Mouse (Mus musculus): ENCODE measurements around the gene Ppfibp2. TPM values are rescaled to one million over a fixed set of nuclear protein-coding genes. Genes with fewer than 3 reads are reported as not detected.

Gene Ppfibp2
- polyA plus RNA-seq (2015; fragmentation: Nextera tagmentation; extraction: Ambion mirVana): 7.7 and 8.3 TPM in 2 replicates

GRCm38 (mm10) chr7:107594857-107595402 lies at the start of gene Ppfibp2:
TSS of gene Ppfibp2 (plus strand) at chr7:107595207.
- no peak for TF ChIP-seq CTCF (IDR thresholded peaks at IDR 0.05; ENCODE audit: low read depth)
- H3K9ac ChIP-seq (replicated peaks): peak within 1 kb of the TSS; percentile 57
- peak; percentile 95 for ATAC-seq
- peak within 1 kb of the TSS; percentile 53 for H3K4me3 ChIP-seq (ENCODE audit: low read depth, low read length)
- peak within 1 kb of the TSS; percentile 69 for H3K4me2 ChIP-seq (ENCODE audit: low read depth, low read length)
- under 1% methylated on average over 22 of the region's 24 CpGs for WGBS (ENCODE audit: insufficient replicate concordance)
- peak; percentile 96 for DNase-seq
- H3K27ac ChIP-seq (ENCODE audit: low read depth): peak within 1 kb of the TSS; percentile 73
- no peaks in the 10 kb centered on the region for H3K9me3 ChIP-seq (ENCODE audit: low read length)
- H3K27me3 ChIP-seq (ENCODE audit: insufficient read depth, low read length): no peaks in the 10 kb centered on the region
- no peaks in the 10 kb centered on the region for H3K36me3 ChIP-seq (replicated peaks; ENCODE audit: insufficient read depth, low read length)
- H3K4me1 ChIP-seq (ENCODE audit: insufficient read depth): peaks cover 13% of the 10 kb centered on the region

GRCm38 (mm10) chr7:107547872-107548271 lies 47.1 kb upstream of the Ppfibp2 start:
- DNase-seq (no peak), ATAC-seq (no peak)
- TF ChIP-seq EP300 (IDR thresholded peaks at IDR 0.05; ENCODE audit: low read depth): no peak
- no peak for TF ChIP-seq CTCF (IDR thresholded peaks at IDR 0.05; ENCODE audit: low read depth)
- WGBS (ENCODE audit: insufficient replicate concordance): 74% methylated on average over 3 of the region's 3 CpGs
- no peaks in the 10 kb centered on the region for H3K4me1 ChIP-seq (ENCODE audit: insufficient read depth)
- no peaks in the 10 kb centered on the region for H3K9me3 ChIP-seq (ENCODE audit: low read length)
- no peaks in the 10 kb centered on the region for H3K27me3 ChIP-seq (ENCODE audit: insufficient read depth, low read length)
- H3K4me2 ChIP-seq (ENCODE audit: low read depth, low read length): no peak overlapping the region
- no peak overlapping the region for H3K9ac ChIP-seq (replicated peaks)
- H3K36me3 ChIP-seq (replicated peaks; ENCODE audit: insufficient read depth, low read length): no peaks in the 10 kb centered on the region
- H3K27ac ChIP-seq (ENCODE audit: low read depth): no peak overlapping the region
- H3K4me3 ChIP-seq (ENCODE audit: low read depth, low read length): no peak overlapping the region

GRCm38 (mm10) chr7:107553461-107553860 lies 41.5 kb upstream of the Ppfibp2 start:
- ATAC-seq: no peak
- Histone ChIP-seq H3K4me2 (ENCODE audit: low read depth, low read length) (no peak overlapping the region), H3K36me3 (replicated peaks; ENCODE audit: insufficient read depth, low read length) (no peaks in the 10 kb centered on the region), H3K27ac (ENCODE audit: low read depth) (no peak overlapping the region), H3K27me3 (ENCODE audit: insufficient read depth, low read length) (no peaks in the 10 kb centered on the region), H3K9ac (replicated peaks) (no peak overlapping the region), H3K9me3 (ENCODE audit: low read length) (no peaks in the 10 kb centered on the region), H3K4me1 (ENCODE audit: insufficient read depth) (no peaks in the 10 kb centered on the region), H3K4me3 (ENCODE audit: low read depth, low read length) (no peak overlapping the region)
- TF ChIP-seq CTCF (IDR thresholded peaks at IDR 0.05; ENCODE audit: low read depth) (no peak), EP300 (IDR thresholded peaks at IDR 0.05; ENCODE audit: low read depth) (no peak)
- 37% methylated on average over 1 of the region's 1 CpGs for WGBS (ENCODE audit: insufficient replicate concordance)
- DNase-seq: no peak

- TF ChIP-seq CTCF (IDR thresholded peaks at IDR 0.05; ENCODE audit: low read depth) (peak; percentile 56), EP300 (IDR thresholded peaks at IDR 0.05; ENCODE audit: low read depth) (no peak)
- no peaks in the 10 kb centered on the region for H3K36me3 ChIP-seq (replicated peaks; ENCODE audit: insufficient read depth, low read length)
- DNase-seq (no peak), ATAC-seq (no peak)
- H3K27ac ChIP-seq (ENCODE audit: low read depth): no peak overlapping the region
- H3K4me2 ChIP-seq (ENCODE audit: low read depth, low read length): no peak overlapping the region
- H3K9me3 ChIP-seq (ENCODE audit: low read length): no peaks in the 10 kb centered on the region
- 72% methylated on average over 3 of the region's 3 CpGs for WGBS (ENCODE audit: insufficient replicate concordance)
- H3K27me3 ChIP-seq (ENCODE audit: insufficient read depth, low read length): no peaks in the 10 kb centered on the region
- no peak overlapping the region for H3K4me3 ChIP-seq (ENCODE audit: low read depth, low read length)
- H3K9ac ChIP-seq (replicated peaks): no peak overlapping the region
- H3K4me1 ChIP-seq (ENCODE audit: insufficient read depth): no peaks in the 10 kb centered on the region
These were observed 39.1 kb upstream of the Ppfibp2 start for GRCm38 (mm10) chr7:107555906-107556305.

GRCm38 (mm10) chr7:107560675-107561074 lies 34.3 kb upstream of the Ppfibp2 start:
- Histone ChIP-seq H3K9ac (replicated peaks) (no peak overlapping the region), H3K27ac (ENCODE audit: low read depth) (no peak overlapping the region), H3K4me3 (ENCODE audit: low read depth, low read length) (no peak overlapping the region), H3K27me3 (ENCODE audit: insufficient read depth, low read length) (no peaks in the 10 kb centered on the region), H3K4me1 (ENCODE audit: insufficient read depth) (no peaks in the 10 kb centered on the region), H3K4me2 (ENCODE audit: low read depth, low read length) (no peak overlapping the region), H3K9me3 (ENCODE audit: low read length) (no peaks in the 10 kb centered on the region), H3K36me3 (replicated peaks; ENCODE audit: insufficient read depth, low read length) (no peaks in the 10 kb centered on the region)
- 71% methylated on average over 2 of the region's 2 CpGs for WGBS (ENCODE audit: insufficient replicate concordance)
- TF ChIP-seq CTCF (IDR thresholded peaks at IDR 0.05; ENCODE audit: low read depth) (no peak), EP300 (IDR thresholded peaks at IDR 0.05; ENCODE audit: low read depth) (no peak)
- no peak for ATAC-seq
- no peak for DNase-seq

- H3K27me3 ChIP-seq (ENCODE audit: insufficient read depth, low read length): no peaks in the 10 kb centered on the region
- H3K4me1 ChIP-seq (ENCODE audit: insufficient read depth): no peaks in the 10 kb centered on the region
- TF ChIP-seq EP300 (IDR thresholded peaks at IDR 0.05; ENCODE audit: low read depth) (no peak), CTCF (IDR thresholded peaks at IDR 0.05; ENCODE audit: low read depth) (no peak)
- no peaks in the 10 kb centered on the region for H3K36me3 ChIP-seq (replicated peaks; ENCODE audit: insufficient read depth, low read length)
- no peak overlapping the region for H3K4me3 ChIP-seq (ENCODE audit: low read depth, low read length)
- DNase-seq (no peak), ATAC-seq (no peak)
- H3K4me2 ChIP-seq (ENCODE audit: low read depth, low read length): no peak overlapping the region
- WGBS (ENCODE audit: insufficient replicate concordance): 41% methylated on average over 3 of the region's 3 CpGs
- H3K9me3 ChIP-seq (ENCODE audit: low read length): no peaks in the 10 kb centered on the region
- no peak overlapping the region for H3K9ac ChIP-seq (replicated peaks)
- no peak overlapping the region for H3K27ac ChIP-seq (ENCODE audit: low read depth)
These were observed 33.4 kb upstream of the Ppfibp2 start for GRCm38 (mm10) chr7:107561584-107561983.

GRCm38 (mm10) chr7:107563727-107564126 lies 31.3 kb upstream of the Ppfibp2 start:
- H3K4me1 ChIP-seq (ENCODE audit: insufficient read depth): no peaks in the 10 kb centered on the region
- H3K9ac ChIP-seq (replicated peaks): no peak overlapping the region
- no peak overlapping the region for H3K4me2 ChIP-seq (ENCODE audit: low read depth, low read length)
- H3K27ac ChIP-seq (ENCODE audit: low read depth): no peak overlapping the region
- no peak overlapping the region for H3K4me3 ChIP-seq (ENCODE audit: low read depth, low read length)
- TF ChIP-seq EP300 (IDR thresholded peaks at IDR 0.05; ENCODE audit: low read depth) (no peak), CTCF (IDR thresholded peaks at IDR 0.05; ENCODE audit: low read depth) (no peak)
- no peak for ATAC-seq
- WGBS (ENCODE audit: insufficient replicate concordance): 51% methylated on average over 2 of the region's 2 CpGs
- H3K27me3 ChIP-seq (ENCODE audit: insufficient read depth, low read length): no peaks in the 10 kb centered on the region
- no peak for DNase-seq
- no peaks in the 10 kb centered on the region for H3K36me3 ChIP-seq (replicated peaks; ENCODE audit: insufficient read depth, low read length)
- no peaks in the 10 kb centered on the region for H3K9me3 ChIP-seq (ENCODE audit: low read length)
